Mouse (Mus musculus) MEL (cell line): Measurements from ENCODE around the gene Angptl7.

Experiments
- CTCF ChIP-seq, 3 experiments: IDR thresholded peaks in 2 of 3; conservative IDR thresholded peaks in 1 of 3; 2 replicates each; pipeline ENCODE4 v1.5.1; 2011 to 2012; ENCODE audit warnings: low read length in 3 of 3, low read depth in 2 of 3, mild to moderate bottlenecking in 2 of 3, improper control_type of control experiment in 1 of 3, inconsistent platforms in 1 of 3, mixed read lengths in 1 of 3, moderate library complexity in 1 of 3; ENCODE audit not compliant: control insufficient read depth in 1 of 3, insufficient read depth in 1 of 3, poor library complexity in 1 of 3, severe bottlenecking in 1 of 3
- E2F4 ChIP-seq: IDR thresholded peaks from 2 replicates; pipeline ENCODE4 v1.6.1; 2011; ENCODE audit warnings: low read depth, low read length, improper control_type of control experiment, borderline replicate concordance
- EP300 ChIP-seq, 2 experiments: IDR thresholded peaks; 2 replicates each; pipeline ENCODE4 v1.6.1; 2011; ENCODE audit warnings: improper control_type of control experiment in 2 of 2, low read length in 2 of 2, low read depth in 1 of 2, mild to moderate bottlenecking in 1 of 2
- HCFC1 ChIP-seq: IDR thresholded peaks from 2 replicates; pipeline ENCODE4 v1.6.1; 2012; ENCODE audit warnings: low read depth, mild to moderate bottlenecking, inconsistent platforms, low read length, improper control_type of control experiment, moderate library complexity
- MYC ChIP-seq: IDR thresholded peaks from 2 replicates; pipeline ENCODE4 v1.6.1; 2011; ENCODE audit warnings: low read depth, mild to moderate bottlenecking, low read length, improper control_type of control experiment, moderate library complexity
- NRF1 ChIP-seq: IDR thresholded peaks from 2 replicates; pipeline ENCODE4 v1.6.1; 2014; ENCODE audit warnings: low read depth, mild to moderate bottlenecking, inconsistent platforms, low read length, improper control_type of control experiment, moderate library complexity; ENCODE audit not compliant: poor library complexity, insufficient read depth, severe bottlenecking
- POLR2A ChIP-seq, 2 experiments: IDR thresholded peaks; 2 replicates each; pipeline ENCODE4 v1.6.1; 2011 to 2012; ENCODE audit warnings: low read length in 2 of 2, mild to moderate bottlenecking in 2 of 2, control low read depth in 1 of 2, improper control_type of control experiment in 1 of 2, low read depth in 1 of 2, moderate library complexity in 1 of 2; ENCODE audit not compliant: control insufficient read depth in 1 of 2, insufficient read depth in 1 of 2, poor library complexity in 1 of 2
- POLR2AphosphoS5 ChIP-seq: IDR thresholded peaks from 2 replicates; pipeline ENCODE4 v1.6.1; 2012; ENCODE audit warnings: low read depth, borderline replicate concordance, mild to moderate bottlenecking, inconsistent platforms, low read length, moderate library complexity, mixed read lengths
- TAL1 ChIP-seq: IDR thresholded peaks from 2 replicates; pipeline ENCODE4 v1.6.1; 2012; ENCODE audit warnings: mild to moderate bottlenecking, inconsistent platforms, low read length, moderate library complexity, mixed read lengths
- TCF12 ChIP-seq: IDR thresholded peaks from 2 replicates; pipeline ENCODE4 v1.6.1; 2014; ENCODE audit warnings: low read depth, mild to moderate bottlenecking, inconsistent platforms, low read length, improper control_type of control experiment, moderate library complexity
- USF1 ChIP-seq: IDR thresholded peaks from 2 replicates; pipeline ENCODE4 v1.6.1; 2014; ENCODE audit warnings: low read depth, mild to moderate bottlenecking, inconsistent platforms, low read length, improper control_type of control experiment, moderate library complexity
- ZMIZ1 ChIP-seq: IDR thresholded peaks from 2 replicates; pipeline ENCODE4 v1.6.1; 2012; ENCODE audit warnings: low read depth, mild to moderate bottlenecking, inconsistent platforms, low read length, improper control_type of control experiment, moderate library complexity

GRCm38 (mm10) chr4:148462717-148463116, 37.5 kb downstream of the Angptl7 start:
- TF ChIP-seq MYC = no peak
- TF ChIP-seq TAL1 = no peak
- TF ChIP-seq E2F4 = no peak
- no peak for TF ChIP-seq EP300 (IDR thresholded peaks at IDR 0.05; ENCODE audit: low read depth in 1 of 2, low read length in 2 of 2)
- TF ChIP-seq POLR2AphosphoS5 = no peak
- TF ChIP-seq ZMIZ1 = no peak
- no peak for TF ChIP-seq POLR2A (IDR thresholded peaks at IDR 0.05; ENCODE audit: control insufficient read depth in 1 of 2, insufficient read depth in 1 of 2, low read depth in 1 of 2, low read length in 2 of 2, poor library complexity in 1 of 2)
- TF ChIP-seq CTCF (IDR thresholded peaks at IDR 0.05 in 2 of 3, conservative IDR thresholded peaks at IDR 0.05 in 1 of 3; ENCODE audit: control insufficient read depth in 1 of 3, insufficient read depth in 1 of 3, low read depth in 2 of 3, low read length in 3 of 3, poor library complexity in 1 of 3, severe bottlenecking in 1 of 3) = no peak
- TF ChIP-seq USF1 = no peak
- no peak for TF ChIP-seq NRF1
- no peak for TF ChIP-seq TCF12
- TF ChIP-seq HCFC1 = no peak
